Mouse (Mus musculus): Measurements from ENCODE around the gene Ppp1r10. TPM values are rescaled to one million over a fixed set of nuclear protein-coding genes. Genes with fewer than 3 reads are reported as not detected.

Ppp1r10 gene
- polyA plus RNA-seq, 1 experiment from 2014 or later, result 26.9 TPM

DNA sequence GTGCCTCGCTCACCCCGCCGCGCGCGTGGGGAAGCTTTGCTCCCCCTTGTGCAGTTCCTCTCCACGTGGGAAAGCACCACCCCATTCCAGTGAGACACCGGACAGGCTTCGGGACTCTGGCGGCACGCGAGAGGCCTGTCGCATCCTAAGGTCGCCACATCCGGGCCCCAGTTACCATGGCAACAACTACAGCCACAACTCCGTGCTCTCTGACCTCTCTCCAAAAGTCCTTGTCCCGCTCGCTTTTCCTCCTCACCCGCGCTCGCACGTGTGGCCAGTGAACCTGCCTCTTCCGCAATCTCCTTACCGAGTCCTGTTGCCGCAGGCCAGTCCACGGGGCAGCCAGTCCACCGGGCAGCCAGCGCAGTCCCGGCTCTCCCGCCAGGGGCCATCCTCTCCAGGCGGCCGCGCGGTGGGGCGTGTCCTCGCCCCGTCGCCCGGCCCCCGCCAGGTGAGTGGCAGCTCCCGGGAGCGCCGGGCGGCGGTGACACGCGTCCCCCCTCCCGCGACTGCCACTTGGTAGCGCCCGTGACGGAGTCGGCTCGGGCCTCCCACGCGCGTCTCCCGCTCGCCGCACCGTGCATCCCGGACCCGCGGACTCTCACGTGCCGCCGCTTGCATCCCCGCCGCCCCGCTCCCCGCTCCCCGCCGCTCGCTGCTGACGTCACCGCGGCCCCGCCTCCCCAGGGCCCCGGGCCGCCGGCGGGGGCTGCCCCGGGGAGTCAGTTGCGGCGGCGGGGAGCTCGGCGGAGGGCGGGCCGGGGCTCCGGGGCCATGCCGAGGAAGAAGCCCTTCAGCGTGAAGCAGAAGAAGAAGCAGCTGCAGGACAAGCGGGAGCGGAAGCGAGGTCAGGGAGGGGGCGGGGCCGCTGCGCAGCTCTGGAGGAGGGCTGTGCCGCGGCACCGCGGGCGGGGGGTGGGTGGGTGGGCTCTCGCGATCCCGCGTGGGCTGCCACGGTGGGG lies 63.4 kb downstream of the Ppp1r10 start, which contains the start of the genes Gnl1 and Prr3:
Gene Gnl1, plus strand, starts transcription at position 451 of the 962 bp plus-strand sequence.
Gene Prr3, minus strand, starts transcription at position 836 of the 962 bp plus-strand sequence.
- peak within 1 kb of the TSS; percentile 90 for H3K4me3 ChIP-seq (ENCODE audit: low read depth, low read length)
- peak within 1 kb of the TSS; percentile 96 for H3K27ac ChIP-seq (ENCODE audit: low read depth, low read length)
- peaks cover 13% of the 10 kb centered on the region for H3K4me1 ChIP-seq (ENCODE audit: control insufficient read depth, insufficient read depth, low read length)
- WGBS (ENCODE audit: insufficient replicate concordance), result under 1% methylated on average over 61 of the region's 109 CpGs
- H3K27me3 ChIP-seq (ENCODE audit: control insufficient read depth, insufficient read depth, low read length), result no peaks in the 10 kb centered on the region
- peak within 1 kb of the TSS; percentile 94 for H3K4me2 ChIP-seq
- H3K9ac ChIP-seq (ENCODE audit: low read depth, low read length), result peak within 1 kb of the TSS; percentile 89
- no peaks in the 10 kb centered on the region for H3K9me3 ChIP-seq (replicated peaks; ENCODE audit: control insufficient read depth, low read length)
- ATAC-seq (replicated peaks; ENCODE audit: insufficient number of reproducible peaks, low FRiP score, low TSS enrichment), result peak; percentile 87
- peaks cover 6% of the 10 kb centered on the region; the same call in 1 of the 2 replicates for H3K36me3 ChIP-seq (ENCODE audit: control insufficient read depth, insufficient read depth, low read length)

DNA sequence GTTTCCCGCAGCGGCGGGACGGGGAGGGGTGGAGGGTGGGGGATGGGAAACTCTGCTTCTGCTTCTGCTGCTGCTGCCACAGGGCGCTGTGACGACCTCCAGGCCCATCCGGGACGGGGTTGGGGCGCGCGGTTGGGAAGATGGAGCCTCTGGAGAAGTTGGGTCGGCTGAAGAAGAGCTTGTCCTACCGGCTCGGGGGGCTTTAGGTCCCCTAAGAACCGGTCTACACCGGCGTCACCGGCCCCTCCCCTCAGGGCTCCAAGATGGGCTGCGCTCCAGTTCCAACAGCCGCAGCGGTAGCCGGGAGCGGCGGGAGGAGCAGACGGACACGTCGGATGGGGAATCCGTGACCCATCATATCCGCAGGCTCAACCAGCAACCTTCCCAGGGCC lies 64.1 kb downstream of the Ppp1r10 start:
- H3K27me3 ChIP-seq (ENCODE audit: control insufficient read depth, insufficient read depth, low read length), result no peaks in the 10 kb centered on the region
- peak overlapping the region; percentile 96 for H3K27ac ChIP-seq (ENCODE audit: low read depth, low read length)
- peaks cover 13% of the 10 kb centered on the region for H3K4me1 ChIP-seq (ENCODE audit: control insufficient read depth, insufficient read depth, low read length)
- H3K4me2 ChIP-seq, result peak overlapping the region; percentile 94
- peak; percentile 14 for ATAC-seq (replicated peaks; ENCODE audit: insufficient number of reproducible peaks, low FRiP score, low TSS enrichment)
- peak overlapping the region; percentile 89 for H3K9ac ChIP-seq (ENCODE audit: low read depth, low read length)
- H3K36me3 ChIP-seq (ENCODE audit: control insufficient read depth, insufficient read depth, low read length), result peaks cover 9% of the 10 kb centered on the region; the same call in 1 of the 2 replicates
- H3K9me3 ChIP-seq (replicated peaks; ENCODE audit: control insufficient read depth, low read length), result no peaks in the 10 kb centered on the region
- peak overlapping the region; percentile 90 for H3K4me3 ChIP-seq (ENCODE audit: low read depth, low read length)
- WGBS (ENCODE audit: insufficient replicate concordance), result under 1% methylated on average over 29 of the region's 29 CpGs

DNA sequence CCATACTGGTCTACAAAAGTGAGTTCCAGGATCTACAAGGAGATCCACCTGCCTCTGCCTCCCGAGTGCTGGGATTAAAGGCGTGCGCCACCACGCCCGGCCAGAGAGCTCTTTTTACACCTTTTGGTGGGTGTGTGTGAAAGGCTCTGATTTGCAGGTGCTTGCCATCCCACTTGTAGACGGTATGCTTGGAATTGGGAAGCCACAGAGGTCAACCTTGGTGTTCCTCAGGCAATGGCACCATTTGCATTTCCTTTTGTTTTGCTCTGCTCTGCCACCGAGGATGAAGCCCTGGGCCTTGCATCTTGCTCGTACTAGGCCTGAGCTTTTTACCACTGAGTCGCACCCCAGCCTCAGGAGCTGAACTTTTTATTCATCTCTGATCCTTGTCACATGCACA lies 65.5 kb downstream of the Ppp1r10 start:
- ATAC-seq (replicated peaks; ENCODE audit: insufficient number of reproducible peaks, low FRiP score, low TSS enrichment), result no peak
- H3K9ac ChIP-seq (ENCODE audit: low read depth, low read length), result no peak overlapping the region
- no peak overlapping the region for H3K27ac ChIP-seq (ENCODE audit: low read depth, low read length)
- H3K4me1 ChIP-seq (ENCODE audit: control insufficient read depth, insufficient read depth, low read length), result peaks cover 13% of the 10 kb centered on the region
- WGBS (ENCODE audit: insufficient replicate concordance), result 85% methylated on average over 9 of the region's 9 CpGs
- no peak overlapping the region for H3K4me2 ChIP-seq
- no peaks in the 10 kb centered on the region for H3K9me3 ChIP-seq (replicated peaks; ENCODE audit: control insufficient read depth, low read length)
- no peaks in the 10 kb centered on the region for H3K27me3 ChIP-seq (ENCODE audit: control insufficient read depth, insufficient read depth, low read length)
- peaks cover 9% of the 10 kb centered on the region; the same call in 1 of the 2 replicates for H3K36me3 ChIP-seq (ENCODE audit: control insufficient read depth, insufficient read depth, low read length)
- H3K4me3 ChIP-seq (ENCODE audit: low read depth, low read length), result no peak overlapping the region

MicroRNAs encoded within 50 kb of the gene (microRNA counts, 519-probe panel; counts per million panel counts)
- microRNA mmu-miR-1894-3p (32.2 counts per million), microRNA mmu-miR-1894-5p (32.2 counts per million), microRNA mmu-miR-877 (32.2 counts per million)

Small RNA genes lying within 50 kb of the gene (microRNA-seq; reads per million reads assigned to microRNA genes)
- gene Gm28033 (ENCODE audit: borderline number of aligned reads) (2.0 reads per million, percentile 25 among the genes with 10 or more reads in this experiment), gene Mir1894 (ENCODE audit: borderline number of aligned reads) (not detected), gene Mir877 (ENCODE audit: borderline number of aligned reads) (105 reads per million, percentile 64 among the genes with 10 or more reads in this experiment)

Other genes starting within 250 kb of the Ppp1r10 start
- 9.1 and 12.7 TPM in 2 replicates for gene Vars2, start 248.8 kb upstream of the Ppp1r10 start, polyA plus RNA-seq (2014; fragmentation: Nextera tagmentation; extraction: Ambion mirVana)
- 30.1 and 31.1 TPM in 2 replicates for gene Gtf2h4, start 242.7 kb upstream of the Ppp1r10 start, polyA plus RNA-seq (2014; fragmentation: Nextera tagmentation; extraction: Ambion mirVana)
- 60.6 and 89.2 TPM in 2 replicates for gene Ddr1, start 211.8 kb upstream of the Ppp1r10 start, polyA plus RNA-seq (2014; fragmentation: Nextera tagmentation; extraction: Ambion mirVana)
- 13.2 and 17.0 TPM in 2 replicates for gene Ier3, start 94.8 kb upstream of the Ppp1r10 start, polyA plus RNA-seq (2014; fragmentation: Nextera tagmentation; extraction: Ambion mirVana)
- gene Flot1, start 93.2 kb upstream of the Ppp1r10 start, polyA plus RNA-seq (2014; fragmentation: Nextera tagmentation; extraction: Ambion mirVana), result 71.3 and 74.0 TPM in 2 replicates
- gene Tubb5, start 78.1 kb upstream of the Ppp1r10 start, polyA plus RNA-seq (2014; fragmentation: Nextera tagmentation; extraction: Ambion mirVana), result 855 and 931 TPM in 2 replicates
- gene Mdc1, start 74.9 kb upstream of the Ppp1r10 start, polyA plus RNA-seq (2014; fragmentation: Nextera tagmentation; extraction: Ambion mirVana), result 19.0 and 19.5 TPM in 2 replicates
- gene Nrm, start 55.1 kb upstream of the Ppp1r10 start, polyA plus RNA-seq (2014; fragmentation: Nextera tagmentation; extraction: Ambion mirVana), result 44.5 and 48.1 TPM in 2 replicates
- 21.3 and 25.0 TPM in 2 replicates for gene Ppp1r18, start 50.8 kb upstream of the Ppp1r10 start, polyA plus RNA-seq (2014; fragmentation: Nextera tagmentation; extraction: Ambion mirVana)
- 23.8 and 25.9 TPM in 2 replicates for gene Dhx16, start 36.6 kb upstream of the Ppp1r10 start, polyA plus RNA-seq (2014; fragmentation: Nextera tagmentation; extraction: Ambion mirVana)
- 22.2 and 26.7 TPM in 2 replicates for gene 2310061I04Rik, start 19.0 kb upstream of the Ppp1r10 start, polyA plus RNA-seq (2014; fragmentation: Nextera tagmentation; extraction: Ambion mirVana)
- 64.0 and 65.4 TPM in 2 replicates for gene Atat1, start 6.4 kb upstream of the Ppp1r10 start, polyA plus RNA-seq (2014; fragmentation: Nextera tagmentation; extraction: Ambion mirVana)
- 77.7 and 83.9 TPM in 2 replicates for gene Mrps18b, start within 50 bp of the Ppp1r10 start, polyA plus RNA-seq (2014; fragmentation: Nextera tagmentation; extraction: Ambion mirVana)
- 74.2 and 91.7 TPM in 2 replicates for gene Abcf1, start 53.3 kb downstream of the Ppp1r10 start, polyA plus RNA-seq (2014; fragmentation: Nextera tagmentation; extraction: Ambion mirVana)
- gene Gnl1, start 63.4 kb downstream of the Ppp1r10 start, polyA plus RNA-seq (2014; fragmentation: Nextera tagmentation; extraction: Ambion mirVana), result 26.1 and 29.1 TPM in 2 replicates
- gene Prr3, start 63.8 kb downstream of the Ppp1r10 start, polyA plus RNA-seq (2014; fragmentation: Nextera tagmentation; extraction: Ambion mirVana), result 17.4 TPM in 2 replicates
- 2.9 and 3.1 TPM in 2 replicates for gene H2-T24, start 104.1 kb downstream of the Ppp1r10 start, polyA plus RNA-seq (2014; fragmentation: Nextera tagmentation; extraction: Ambion mirVana)
- 2.0 and 3.1 TPM in 2 replicates for gene H2-T23, start 116.4 kb downstream of the Ppp1r10 start, polyA plus RNA-seq (2014; fragmentation: Nextera tagmentation; extraction: Ambion mirVana)
- 6.7 and 7.3 TPM in 2 replicates for gene H2-T22, start 126.3 kb downstream of the Ppp1r10 start, polyA plus RNA-seq (2014; fragmentation: Nextera tagmentation; extraction: Ambion mirVana)
- gene Gm6034, start 126.5 kb downstream of the Ppp1r10 start, polyA plus RNA-seq (2014; fragmentation: Nextera tagmentation; extraction: Ambion mirVana), result not detected in 2 replicates
- not detected in 2 replicates for gene Gm11127, start 141.9 kb downstream of the Ppp1r10 start, polyA plus RNA-seq (2014; fragmentation: Nextera tagmentation; extraction: Ambion mirVana)
- not detected in 2 replicates for gene Gm19684, start 205.2 kb downstream of the Ppp1r10 start, polyA plus RNA-seq (2014; fragmentation: Nextera tagmentation; extraction: Ambion mirVana)
- gene Gm7030, start 213.0 kb downstream of the Ppp1r10 start, polyA plus RNA-seq (2014; fragmentation: Nextera tagmentation; extraction: Ambion mirVana), result not detected in 2 replicates